Mouse (Mus musculus) kidney, adult 11 months (tissue): ENCODE data around the gene Vmn1r125.
"Not testable (repeated sequence)": the region's sequence is repeated elsewhere in the genome, so short reads cannot be mapped to it uniquely, and the experiment has no call there.

Experiments
- DNase-seq: peaks from one replicate; pipeline ENCODE4 v3.0.0; 2022

Vmn1r125 gene

DNA sequence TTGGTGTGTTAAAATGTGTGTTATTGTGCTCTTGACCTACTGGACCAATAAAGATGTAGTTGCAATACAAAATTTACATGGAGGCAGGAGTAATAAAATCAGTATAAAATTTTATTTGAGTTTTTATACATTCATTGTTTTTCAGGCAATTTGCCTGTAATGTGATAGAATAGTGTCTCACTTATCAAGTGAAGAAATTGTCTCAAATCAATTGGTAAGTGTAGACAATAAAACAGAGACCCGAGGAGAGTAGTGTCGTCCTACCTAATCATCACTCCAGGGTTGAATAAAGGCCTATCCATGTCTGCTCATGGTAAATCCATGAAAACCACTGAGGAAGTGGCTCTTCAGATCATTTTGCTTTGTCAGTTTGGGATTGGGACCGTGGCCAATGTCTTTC, at the start of gene Vmn1r125:
Gene Vmn1r125, plus strand, starts transcription at position 301 of the 400 bp plus-strand sequence.
- DNase-seq, result not testable (repeated sequence)

DNA sequence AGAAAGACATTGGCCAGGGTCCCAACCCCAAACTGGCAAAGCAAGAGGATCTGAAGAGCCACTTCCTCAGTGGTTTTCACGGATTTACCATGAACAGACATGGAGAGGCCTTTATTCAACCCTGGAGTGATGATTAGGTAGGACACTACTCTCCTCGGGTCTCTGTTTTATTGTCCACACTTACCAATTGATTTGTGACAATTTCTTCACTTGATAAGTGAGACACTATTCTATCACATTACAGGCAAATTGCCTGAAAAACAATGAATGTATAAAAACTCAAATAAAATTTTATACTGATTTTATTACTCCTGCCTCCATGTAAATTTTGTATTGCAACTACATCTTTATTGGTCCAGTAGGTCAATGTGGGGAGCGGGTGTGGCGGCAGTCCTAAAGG, 11.5 kb upstream of the Vmn1r125 start, which contains the start of gene Vmn1r124:
Gene Vmn1r124, minus strand, starts transcription at position 101 of the 400 bp plus-strand sequence.
- DNase-seq, result not testable (repeated sequence)

DNA sequence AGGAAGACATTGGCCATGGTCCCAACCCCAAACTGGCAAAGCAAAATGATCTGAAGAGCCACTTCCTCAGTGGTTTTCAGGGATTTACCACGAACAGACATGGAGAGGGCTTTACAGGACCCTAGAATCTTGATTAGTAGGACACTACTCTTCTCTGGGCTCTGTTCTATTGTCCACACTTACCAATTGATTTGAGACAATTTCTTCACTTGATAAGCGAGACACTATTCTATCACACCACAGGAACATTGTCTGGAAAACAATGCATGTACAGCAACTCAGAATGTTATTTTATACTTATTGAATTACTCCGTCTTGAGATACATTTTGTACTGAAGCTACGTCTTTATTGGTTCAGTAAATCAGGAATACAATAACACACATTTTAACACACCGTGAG, 29.4 kb downstream of the Vmn1r125 start, which contains the start of gene Vmn1r126:
Gene Vmn1r126, minus strand, starts transcription at position 101 of the 400 bp plus-strand sequence.
- DNase-seq, result not testable (repeated sequence)

DNA sequence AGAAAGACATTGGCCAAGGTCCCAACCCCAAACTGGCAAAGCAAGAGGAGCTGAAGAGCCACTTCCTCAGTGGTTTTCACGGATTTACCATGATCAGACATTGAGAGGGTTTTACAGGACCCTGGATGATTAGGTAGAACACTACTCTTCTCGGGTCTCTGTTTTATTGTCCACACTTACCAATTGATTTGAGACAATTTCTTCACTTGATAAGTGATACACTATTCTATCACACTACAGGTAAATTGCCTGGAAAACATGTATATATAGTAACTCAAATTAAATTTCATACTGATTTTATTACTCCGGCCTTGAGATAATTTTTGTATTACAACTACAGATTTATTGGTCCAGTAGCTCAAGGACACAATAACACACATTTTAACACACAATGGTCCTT, 47.8 kb downstream of the Vmn1r125 start, which contains the start of gene Vmn1r127:
Gene Vmn1r127, minus strand, starts transcription at position 101 of the 400 bp plus-strand sequence.
- DNase-seq, result not testable (repeated sequence)
